Mouse (Mus musculus): ENCODE data around the gene Ifngr1. TPM values are rescaled to one million over a fixed set of nuclear protein-coding genes. Genes with fewer than 3 reads are reported as not detected.

Gene Ifngr1
- total and polyA plus RNA-seq, 3 experiments: 2.2 to 37.9 (median 26.3) TPM

DNA sequence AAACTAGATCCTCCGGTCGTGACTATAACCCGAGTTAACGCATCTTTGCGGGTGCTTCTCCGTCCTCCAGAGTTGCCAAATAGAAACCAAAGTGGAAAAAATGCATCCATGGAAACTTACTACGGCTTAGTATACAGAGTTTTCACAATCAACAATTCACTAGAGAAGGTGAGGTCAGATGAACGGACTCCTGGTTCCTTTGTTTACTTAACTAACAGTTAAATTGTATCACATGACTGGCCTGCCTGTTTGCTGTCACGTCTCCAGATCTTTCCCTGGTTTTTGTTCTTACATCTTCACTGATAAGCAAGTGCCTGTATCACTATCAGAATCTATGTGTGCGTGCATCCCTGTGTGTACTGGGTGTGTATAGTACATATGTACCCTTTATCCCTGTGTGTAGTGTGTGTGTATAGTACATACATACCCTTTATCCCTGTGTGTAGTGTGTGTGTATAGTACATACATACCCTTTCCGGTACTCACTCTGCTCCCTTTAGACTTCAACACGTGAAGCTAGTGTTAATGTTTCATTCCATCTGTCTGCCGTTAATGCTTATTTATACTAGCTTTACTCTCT, 40.0 kb downstream of the Ifngr1 start:
- Histone ChIP-seq H3K4me3 (ENCODE audit: low read depth, low read length) (no peak overlapping the region), H3K27me3 (ENCODE audit: insufficient read depth, low read length) (peaks cover 6% of the 10 kb centered on the region)

DNA sequence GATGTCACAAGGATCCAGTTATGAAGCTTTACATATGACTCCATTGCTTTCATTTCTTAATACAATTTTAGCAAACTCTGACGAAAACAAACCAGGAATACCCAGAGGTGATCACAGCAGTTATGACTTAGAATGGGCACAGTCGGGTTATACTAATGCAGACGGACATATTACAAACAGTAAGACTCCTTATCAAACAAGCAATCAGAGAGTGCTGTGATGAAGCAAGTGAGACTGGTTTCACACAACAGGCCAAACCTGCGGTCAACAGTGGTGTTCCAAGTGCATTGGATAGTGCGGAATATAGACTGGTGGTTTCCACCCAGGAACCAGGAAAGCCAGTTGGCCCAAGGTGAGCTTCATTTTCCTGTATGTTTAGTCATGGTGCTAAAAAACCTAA, 47.1 kb downstream of the Ifngr1 start:
- TF ChIP-seq CTCF (IDR thresholded peaks at IDR 0.05; ENCODE audit: low read depth, low read length): no peak
- Histone ChIP-seq H3K27me3 (ENCODE audit: insufficient read depth, low read length) (peaks cover under 1% of the 10 kb centered on the region; the same call in 1 of the 2 replicates), H3K36me3 (replicated peaks) (no peaks in the 10 kb centered on the region), H3K9me3 (replicated peaks) (no peaks in the 10 kb centered on the region), H3K4me1 (ENCODE audit: insufficient read depth, low read depth, low read length) (no peaks in the 10 kb centered on the region), H3K4me3 (ENCODE audit: low read depth, low read length) (no peak overlapping the region)
- no peak for DNase-seq (ENCODE audit: low spot score)
- ATAC-seq (ENCODE audit: extremely low read depth, insufficient number of reproducible peaks, low FRiP score, poor library complexity, severe bottlenecking): no peak

More for the DNA sequence above, 40.0 kb downstream of the Ifngr1 start:
- H3K9me3 ChIP-seq (replicated peaks): no peaks in the 10 kb centered on the region
- no peak for ATAC-seq (ENCODE audit: extremely low read depth, insufficient number of reproducible peaks, low FRiP score, poor library complexity, severe bottlenecking)
- no peaks in the 10 kb centered on the region for H3K36me3 ChIP-seq (replicated peaks)
- no peaks in the 10 kb centered on the region for H3K4me1 ChIP-seq (ENCODE audit: insufficient read depth, low read depth, low read length)
- no peak for TF ChIP-seq GATA1 (IDR thresholded peaks at IDR 0.05; ENCODE audit: borderline replicate concordance, low read length)
- DNase-seq (ENCODE audit: low spot score): no peak

DNA sequence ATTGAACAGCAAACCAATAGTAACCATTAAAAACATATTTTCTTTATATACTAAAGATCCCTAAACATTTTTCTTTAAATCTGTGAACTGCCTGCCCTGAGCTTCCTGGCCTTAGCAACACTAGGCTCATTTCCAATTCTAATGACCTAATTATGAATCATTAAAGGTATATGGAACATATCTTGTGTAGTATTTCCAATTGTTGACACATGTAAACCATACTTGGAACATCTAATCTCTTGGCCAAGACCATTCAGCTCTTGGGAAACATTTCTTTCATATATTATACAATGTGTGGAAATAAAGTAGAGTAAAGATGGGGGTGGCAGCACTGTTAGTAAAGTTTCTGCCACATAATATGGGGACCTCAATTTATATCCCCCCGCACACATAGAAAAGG, 47.9 kb downstream of the Ifngr1 start:
- Histone ChIP-seq H3K36me3 (replicated peaks) (no peaks in the 10 kb centered on the region), H3K9me3 (replicated peaks) (no peaks in the 10 kb centered on the region), H3K27me3 (ENCODE audit: insufficient read depth, low read length) (peaks cover 2% of the 10 kb centered on the region; the same call in 1 of the 2 replicates), H3K4me3 (ENCODE audit: low read depth, low read length) (no peak overlapping the region), H3K4me1 (ENCODE audit: insufficient read depth, low read depth, low read length) (no peaks in the 10 kb centered on the region)
- DNase-seq (ENCODE audit: low spot score) (no peak), ATAC-seq (ENCODE audit: extremely low read depth, insufficient number of reproducible peaks, low FRiP score, poor library complexity, severe bottlenecking) (no peak)
- TF ChIP-seq GATA1 (IDR thresholded peaks at IDR 0.05; ENCODE audit: borderline replicate concordance, low read length) (no peak), TAL1 (conservative IDR thresholded peaks at IDR 0.05; ENCODE audit: low read depth, low read length) (no peak), CTCF (IDR thresholded peaks at IDR 0.05; ENCODE audit: low read depth, low read length) (no peak), POLR2AphosphoS5 (IDR thresholded peaks at IDR 0.05; ENCODE audit: insufficient replicate concordance, low read depth, low read length) (no peak), GATA2 (IDR thresholded peaks at IDR 0.05; ENCODE audit: borderline replicate concordance, low read depth, low read length) (no peak)

DNA sequence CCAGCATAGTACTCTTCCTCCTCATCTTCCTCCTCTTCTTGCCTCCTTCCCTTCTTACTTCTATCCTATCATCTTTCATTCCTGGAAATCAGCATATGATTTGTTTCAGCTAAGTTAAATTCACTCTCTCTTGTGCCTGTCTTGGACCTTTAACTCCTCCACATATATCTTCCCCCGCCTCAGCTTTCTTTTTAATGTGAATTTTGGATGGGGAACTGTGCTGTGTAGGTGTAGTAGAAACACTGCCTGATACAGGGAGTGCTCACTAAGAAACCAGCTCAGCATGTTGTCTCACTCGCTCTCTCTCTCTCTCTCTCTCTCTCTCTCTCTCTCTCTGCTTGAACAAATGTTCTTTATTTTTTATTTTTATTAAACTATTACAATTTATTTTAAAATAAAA, 53.4 kb downstream of the Ifngr1 start:
- ATAC-seq (ENCODE audit: extremely low read depth, insufficient number of reproducible peaks, low FRiP score, poor library complexity, severe bottlenecking): no peak
- Histone ChIP-seq H3K36me3 (replicated peaks) (no peaks in the 10 kb centered on the region), H3K4me1 (ENCODE audit: insufficient read depth, low read depth, low read length) (no peaks in the 10 kb centered on the region), H3K9me3 (replicated peaks) (no peaks in the 10 kb centered on the region), H3K4me3 (ENCODE audit: low read depth, low read length) (no peak overlapping the region), H3K27me3 (ENCODE audit: insufficient read depth, low read length) (peaks cover 2% of the 10 kb centered on the region; the same call in 1 of the 2 replicates)
- no peak for DNase-seq (ENCODE audit: low spot score)
- TF ChIP-seq GATA1 (IDR thresholded peaks at IDR 0.05; ENCODE audit: borderline replicate concordance, low read length): no peak
- TF ChIP-seq POLR2AphosphoS5 (IDR thresholded peaks at IDR 0.05; ENCODE audit: insufficient replicate concordance, low read depth, low read length): no peak
- no peak for TF ChIP-seq TAL1 (conservative IDR thresholded peaks at IDR 0.05; ENCODE audit: low read depth, low read length)
- no peak for TF ChIP-seq GATA2 (IDR thresholded peaks at IDR 0.05; ENCODE audit: borderline replicate concordance, low read depth, low read length)
- TF ChIP-seq CTCF (IDR thresholded peaks at IDR 0.05; ENCODE audit: low read depth, low read length): no peak

DNA sequence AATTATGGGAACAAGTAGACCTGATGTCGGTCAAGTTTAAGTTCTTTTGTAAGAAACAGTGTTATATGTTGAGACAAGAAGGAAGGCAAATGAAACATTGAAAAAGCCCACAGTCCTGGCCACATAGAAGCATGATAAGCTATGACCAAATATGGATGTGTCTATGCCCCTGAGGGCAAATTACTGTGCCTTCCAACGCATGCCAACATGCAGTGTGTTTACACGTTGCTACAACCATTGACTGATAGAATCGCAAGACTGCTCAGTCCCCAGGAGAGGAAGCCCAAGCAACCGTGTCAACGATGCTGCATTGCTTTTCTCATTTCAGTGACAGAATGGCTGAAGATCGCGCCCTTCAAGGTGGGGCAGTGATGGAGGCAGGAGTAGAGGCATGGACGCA, 65.7 kb downstream of the Ifngr1 start:
- H3K4me1 ChIP-seq (ENCODE audit: insufficient read depth, low read depth, low read length): no peaks in the 10 kb centered on the region
- H3K27me3 ChIP-seq (ENCODE audit: insufficient read depth, low read length): no peaks in the 10 kb centered on the region
- H3K9me3 ChIP-seq (replicated peaks): no peaks in the 10 kb centered on the region
- H3K4me3 ChIP-seq (ENCODE audit: low read depth, low read length): no peak overlapping the region
- TF ChIP-seq CTCF (IDR thresholded peaks at IDR 0.05; ENCODE audit: low read depth, low read length) (no peak), TAL1 (conservative IDR thresholded peaks at IDR 0.05; ENCODE audit: low read depth, low read length) (no peak)
- DNase-seq (ENCODE audit: low spot score) (no peak), ATAC-seq (ENCODE audit: extremely low read depth, insufficient number of reproducible peaks, low FRiP score, poor library complexity, severe bottlenecking) (no peak)
- no peaks in the 10 kb centered on the region for H3K36me3 ChIP-seq (replicated peaks)

Other genes starting within 250 kb of the Ifngr1 start
- not detected in 2 replicates for gene Olig3, start 235.4 kb upstream of the Ifngr1 start, total RNA-seq (2014; fragmentation: Nextera tagmentation)
- 0.05 TPM in 1 of 2 replicates, not detected in the other for gene Olig3, start 235.4 kb upstream of the Ifngr1 start, total RNA-seq (2017)
- not detected in 2 replicates for gene Olig3, start 235.4 kb upstream of the Ifngr1 start, polyA plus RNA-seq (2012)
- gene Il22ra2, start 30.0 kb downstream of the Ifngr1 start, total RNA-seq (2014; fragmentation: Nextera tagmentation): not detected in 2 replicates
- 0.06 and 0.22 TPM in 2 replicates for gene Il22ra2, start 30.0 kb downstream of the Ifngr1 start, total RNA-seq (2017)
- not detected in 2 replicates for gene Il22ra2, start 30.0 kb downstream of the Ifngr1 start, polyA plus RNA-seq (2012)
- not detected in 2 replicates for gene Il20ra, start 120.6 kb downstream of the Ifngr1 start, total RNA-seq (2014; fragmentation: Nextera tagmentation)
- 0.17 and 0.22 TPM in 2 replicates for gene Il20ra, start 120.6 kb downstream of the Ifngr1 start, total RNA-seq (2017)
- not detected in 2 replicates for gene Il20ra, start 120.6 kb downstream of the Ifngr1 start, polyA plus RNA-seq (2012)